Mouse (Mus musculus) limb, embryonic 10.5 days (tissue): ENCODE data around the gene Ccl17. TPM values are rescaled to one million over a fixed set of nuclear protein-coding genes. Genes with fewer than 3 reads are reported as not detected.
A peak's percentile ranks its signal among the peaks of the same experiment; 100 is the strongest.

ENCODE experiments used
- DNase-seq: peaks from one replicate; pipeline ENCODE4 v3.0.0-alpha.2; 2017; ENCODE audit warnings: low spot score
- H3K27ac ChIP-seq: fragments of 300-500 bp; sonication (generic); 2 replicates; pipeline ENCODE4 v1.5.1; 2016; ENCODE audit warnings: mild to moderate bottlenecking
- H3K27me3 ChIP-seq: fragments of 300-500 bp; sonication (generic); 2 replicates; pipeline ENCODE4 v1.6.1; 2016; ENCODE audit warnings: low read depth, mild to moderate bottlenecking; ENCODE audit not compliant: poor library complexity, severe bottlenecking
- H3K36me3 ChIP-seq: fragments of 300-500 bp; sonication (generic); 2 replicates; pipeline ENCODE4 v1.6.1; 2016; ENCODE audit warnings: mild to moderate bottlenecking, moderate library complexity
- H3K4me1 ChIP-seq: fragments of 300-500 bp; sonication (generic); 2 replicates; pipeline ENCODE4 v1.6.1; 2016
- H3K4me3 ChIP-seq: fragments of 300-500 bp; sonication (generic); 2 replicates; pipeline ENCODE4 v1.5.1; 2016; ENCODE audit warnings: mild to moderate bottlenecking, moderate library complexity
- H3K9me3 ChIP-seq: fragments of 300-500 bp; sonication (generic); replicated peaks from 2 replicates; pipeline ENCODE4 v1.6.1; 2016; ENCODE audit warnings: mild to moderate bottlenecking
- whole genome bisulfite sequencing: fragments of 180-500 bp; shearing (Covaris S2); methylation state at CpG from one replicate; pipeline ENCODE4 v1.1.7; 2016; 5-methylcytosine and 5-hydroxymethylcytosine counted together
- polyA plus RNA-seq: library from polyadenylated mRNA; unstranded; fragments of >200 nt; fragmentation: Nextera tagmentation; extraction: Ambion mirVana; gene quantifications from 2 replicates; pipeline ENCODE4 v1.2.1, GENCODE M21; 2016

Gene Ccl17
- not detected in 2 replicates for polyA plus RNA-seq

DNA sequence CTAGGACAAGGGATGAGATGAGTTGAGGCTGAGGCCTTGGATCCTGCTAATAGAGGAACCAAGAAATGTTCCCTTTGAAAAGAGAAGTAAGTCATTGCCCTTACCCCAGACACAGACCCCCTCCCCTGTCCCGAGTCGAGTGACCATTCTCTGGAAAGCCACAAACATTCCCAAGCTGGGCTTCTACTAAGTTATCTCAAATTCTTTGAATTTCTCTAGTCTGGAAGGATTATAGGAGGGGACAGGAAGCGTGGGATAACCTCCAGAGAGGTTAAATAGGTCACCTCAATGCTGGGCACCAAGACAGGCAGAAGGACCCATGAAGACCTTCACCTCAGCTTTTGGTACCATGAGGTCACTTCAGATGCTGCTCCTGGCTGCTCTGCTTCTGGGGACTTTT lies at the start of gene Ccl17:
Gene Ccl17 (plus strand): TSS at position 301 of the 400 bp plus-strand sequence.
- Histone ChIP-seq H3K4me1 (0 out of 2 replicates have a peak, but pooled peaks cover 3% of the 10 kb centered on the region), H3K27me3 (no peaks in the 10 kb centered on the region), H3K9me3 (no peaks in the 10 kb centered on the region), H3K4me3 (no peak within 1 kb of the TSS), H3K27ac (no peak within 1 kb of the TSS), H3K36me3 (no peaks in the 10 kb centered on the region)
- WGBS = 74% methylated on average over 3 of the region's 3 CpGs
- DNase-seq = no peak

DNA sequence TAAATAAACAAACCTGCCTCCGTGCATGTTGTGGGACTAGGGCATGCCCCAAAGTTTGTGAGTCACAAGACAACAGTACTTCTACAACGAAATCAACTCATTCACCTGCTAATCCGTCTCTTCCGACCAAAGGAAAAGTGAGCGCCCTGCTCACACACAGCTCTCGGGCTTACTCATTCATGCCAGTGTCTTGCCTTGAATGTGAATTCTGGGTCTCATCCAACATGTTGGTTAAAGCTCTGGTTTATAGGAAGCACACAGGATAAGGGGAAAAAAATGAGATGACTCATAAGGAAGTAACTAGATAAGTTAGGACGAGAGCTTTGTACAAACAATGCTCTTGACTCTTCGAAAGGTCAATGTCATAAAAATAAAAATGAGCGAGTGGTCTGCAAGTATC lies 43.2 kb upstream of the Ccl17 start:
- no peaks in the 10 kb centered on the region for H3K36me3 ChIP-seq
- no peaks in the 10 kb centered on the region for H3K9me3 ChIP-seq
- peaks cover 17% of the 10 kb centered on the region for H3K4me1 ChIP-seq
- peaks cover 40% of the 10 kb centered on the region for H3K27me3 ChIP-seq
- H3K4me3 ChIP-seq = no peak overlapping the region
- no peak for DNase-seq
- H3K27ac ChIP-seq = no peak overlapping the region
- WGBS = 82% methylated on average over 9 of the region's 9 CpGs

DNA sequence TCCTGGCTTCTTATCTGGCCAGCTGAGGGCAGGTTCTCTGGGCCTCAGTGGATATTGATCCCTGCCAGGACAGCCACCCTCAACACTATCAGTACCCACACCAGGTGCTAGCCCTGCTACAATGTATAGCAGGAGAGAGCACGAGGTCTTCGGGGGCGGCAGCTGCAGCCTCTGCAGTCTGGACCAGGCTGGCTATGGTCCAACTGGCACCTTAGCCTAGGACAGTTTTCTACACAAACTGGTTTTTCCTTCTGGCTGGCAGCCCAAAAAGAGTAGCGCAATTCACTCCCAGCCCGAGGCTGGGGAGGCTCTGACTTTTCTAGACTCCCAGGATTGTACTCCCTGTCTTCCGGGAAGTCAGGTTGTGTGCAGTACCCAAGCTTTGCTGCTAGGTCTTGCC lies 39.3 kb upstream of the Ccl17 start:
- peaks cover 79% of the 10 kb centered on the region for H3K27me3 ChIP-seq
- 72% methylated on average over 6 of the region's 6 CpGs for WGBS
- DNase-seq = no peak
- no peaks in the 10 kb centered on the region for H3K9me3 ChIP-seq
- no peaks in the 10 kb centered on the region for H3K36me3 ChIP-seq
- no peak overlapping the region for H3K4me3 ChIP-seq
- H3K27ac ChIP-seq = no peak overlapping the region
- peaks cover 39% of the 10 kb centered on the region for H3K4me1 ChIP-seq

DNA sequence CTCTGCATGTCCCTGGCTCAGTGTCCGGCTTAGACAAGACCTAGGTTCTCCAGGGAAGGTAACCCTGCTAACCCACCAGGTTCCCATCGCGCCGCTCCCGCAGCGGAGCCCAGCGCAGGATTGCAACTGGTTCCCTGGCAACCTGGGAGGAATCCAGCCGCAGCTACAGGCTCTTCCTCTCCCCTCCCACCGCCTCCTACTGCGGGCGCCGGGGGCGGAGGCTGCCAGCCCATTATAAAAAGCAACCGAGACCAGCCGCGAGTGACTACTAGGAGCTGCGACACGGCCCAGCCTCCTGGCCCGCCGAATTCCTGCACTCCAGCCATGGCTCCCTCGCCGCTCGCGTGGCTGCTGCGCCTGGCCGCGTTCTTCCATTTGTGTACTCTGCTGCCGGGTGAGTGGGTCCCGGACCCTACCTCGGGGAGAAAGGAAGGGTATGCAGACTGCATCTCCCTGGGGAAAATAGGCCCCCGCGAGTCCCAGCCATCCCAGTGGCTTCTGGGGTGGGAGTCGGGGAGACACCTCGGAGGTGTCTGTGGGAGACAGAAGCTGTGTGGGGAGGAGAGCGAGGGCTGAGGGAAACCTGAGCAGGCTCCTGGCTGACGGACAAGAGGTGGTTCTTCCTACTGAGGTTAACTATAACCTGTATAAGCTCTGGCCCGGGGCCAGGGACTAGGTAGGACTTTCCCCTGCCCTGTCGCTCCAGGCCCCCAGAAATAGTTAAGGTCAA lies 38.1 kb upstream of the Ccl17 start, which contains the start of gene Cx3cl1:
Gene Cx3cl1 (plus strand): TSS at position 69 of the 730 bp plus-strand sequence.
- WGBS = under 1% methylated on average over 38 of the region's 38 CpGs
- Histone ChIP-seq H3K36me3 (no peaks in the 10 kb centered on the region), H3K4me3 (peak within 1 kb of the TSS; percentile 61), H3K27me3 (peaks cover 79% of the 10 kb centered on the region), H3K27ac (peak within 1 kb of the TSS; percentile 74), H3K9me3 (no peaks in the 10 kb centered on the region), H3K4me1 (peaks cover 33% of the 10 kb centered on the region)
- DNase-seq = peak; percentile 82

DNA sequence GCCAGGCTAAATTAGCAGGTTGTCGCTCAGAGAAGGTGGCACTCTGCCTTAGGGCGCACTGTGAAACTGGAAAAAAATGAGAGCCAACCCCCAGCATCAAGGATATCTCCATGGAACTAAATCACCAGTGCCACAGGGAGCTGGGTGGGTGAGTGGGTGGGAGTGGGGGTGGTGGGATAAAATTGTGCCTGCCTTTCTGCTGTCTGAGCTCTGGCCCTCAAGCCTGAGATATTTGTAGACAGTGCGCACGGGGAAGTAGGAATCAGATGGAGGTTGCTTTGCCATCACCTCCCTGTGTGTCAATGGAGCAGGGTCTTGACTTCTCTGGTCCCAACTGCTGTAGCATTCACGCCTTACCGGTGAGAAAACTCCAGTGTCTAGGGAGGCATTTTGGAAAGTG lies 37.2 kb upstream of the Ccl17 start:
- 45% methylated on average over 6 of the region's 6 CpGs for WGBS
- H3K27ac ChIP-seq = no peak overlapping the region
- H3K36me3 ChIP-seq = no peaks in the 10 kb centered on the region
- no peaks in the 10 kb centered on the region for H3K9me3 ChIP-seq
- H3K4me3 ChIP-seq = peak overlapping the region; percentile 61; the same call in 1 of the 2 replicates
- DNase-seq = no peak
- H3K4me1 ChIP-seq = peaks cover 35% of the 10 kb centered on the region
- H3K27me3 ChIP-seq = peaks cover 78% of the 10 kb centered on the region

DNA sequence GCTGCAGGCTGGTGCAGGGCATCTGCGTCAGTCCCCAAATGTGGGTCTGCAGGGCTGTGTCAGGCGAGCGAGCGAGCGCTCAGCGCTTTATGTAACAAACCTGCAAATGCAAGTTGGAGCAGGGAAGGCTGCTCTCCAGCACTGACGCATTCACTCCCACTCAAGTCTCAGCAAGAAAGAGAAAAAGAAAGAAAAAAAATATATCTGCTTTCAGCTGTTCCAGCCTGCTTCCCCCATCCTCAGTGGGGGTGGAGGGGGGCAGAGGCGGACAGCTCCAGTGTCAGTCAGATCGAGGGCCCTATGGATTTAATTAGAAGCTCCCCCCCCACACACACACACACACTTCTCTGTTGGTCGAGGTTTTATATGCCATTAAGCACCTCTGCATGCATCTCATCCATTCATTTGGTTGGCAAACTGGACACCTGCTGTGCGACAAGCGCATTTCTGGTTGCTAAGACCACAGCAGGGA lies 36.5 kb upstream of the Ccl17 start:
- no peaks in the 10 kb centered on the region for H3K36me3 ChIP-seq
- 18% methylated on average over 12 of the region's 12 CpGs for WGBS
- no peak for DNase-seq
- no peak overlapping the region for H3K4me3 ChIP-seq
- no peaks in the 10 kb centered on the region for H3K9me3 ChIP-seq
- no peak overlapping the region for H3K27ac ChIP-seq
- H3K27me3 ChIP-seq = peaks cover 72% of the 10 kb centered on the region
- H3K4me1 ChIP-seq = peaks cover 42% of the 10 kb centered on the region

DNA sequence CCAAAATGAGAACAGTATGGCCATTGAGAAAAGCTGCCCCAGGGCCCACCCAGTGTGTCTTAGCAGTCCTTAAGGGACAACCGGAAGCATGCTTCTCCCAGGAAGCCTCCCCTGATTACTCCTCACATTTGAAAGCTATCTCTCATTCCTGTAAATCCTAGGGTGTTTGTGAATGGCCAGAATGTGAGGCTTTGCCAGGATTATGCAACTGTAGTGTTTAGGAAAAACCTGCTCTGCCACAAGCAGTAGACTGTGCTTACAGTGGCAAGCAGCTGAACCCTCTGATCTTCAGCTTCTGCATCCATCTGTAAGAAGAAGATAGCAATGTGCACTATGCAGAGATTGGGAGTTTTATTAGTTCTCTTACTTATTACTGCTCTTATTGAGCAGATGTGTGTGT lies 35.7 kb upstream of the Ccl17 start:
- no peak for DNase-seq
- H3K9me3 ChIP-seq = no peaks in the 10 kb centered on the region
- peaks cover 49% of the 10 kb centered on the region for H3K4me1 ChIP-seq
- H3K27ac ChIP-seq = no peak overlapping the region
- peaks cover 63% of the 10 kb centered on the region for H3K27me3 ChIP-seq
- H3K36me3 ChIP-seq = no peaks in the 10 kb centered on the region
- WGBS = 94% methylated on average over 1 of the region's 1 CpGs
- H3K4me3 ChIP-seq = no peak overlapping the region

DNA sequence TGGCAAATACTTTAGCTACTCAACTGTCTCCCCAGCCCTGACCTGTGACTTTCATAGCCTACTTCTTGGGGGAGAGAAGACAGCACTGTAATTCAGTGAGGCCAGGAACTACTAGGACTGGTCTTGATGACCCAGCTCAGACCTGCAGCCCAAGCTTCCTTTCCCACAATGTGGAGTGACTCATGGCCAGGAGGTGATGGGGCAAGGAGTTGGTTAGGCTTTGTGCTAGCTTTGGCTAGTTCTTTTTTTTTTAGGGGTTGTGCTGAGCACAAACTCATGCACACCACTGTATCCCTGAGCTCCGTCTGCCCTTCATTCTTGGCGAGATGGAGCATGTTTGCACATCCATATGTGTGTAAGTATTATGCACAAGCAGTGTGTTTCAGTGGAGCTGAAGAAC lies 33.9 kb upstream of the Ccl17 start:
- Histone ChIP-seq H3K4me3 (no peak overlapping the region), H3K27me3 (peaks cover 45% of the 10 kb centered on the region), H3K9me3 (no peaks in the 10 kb centered on the region), H3K4me1 (peaks cover 47% of the 10 kb centered on the region), H3K27ac (no peak overlapping the region), H3K36me3 (no peaks in the 10 kb centered on the region)
- WGBS = 86% methylated on average over 2 of the region's 2 CpGs
- no peak for DNase-seq

DNA sequence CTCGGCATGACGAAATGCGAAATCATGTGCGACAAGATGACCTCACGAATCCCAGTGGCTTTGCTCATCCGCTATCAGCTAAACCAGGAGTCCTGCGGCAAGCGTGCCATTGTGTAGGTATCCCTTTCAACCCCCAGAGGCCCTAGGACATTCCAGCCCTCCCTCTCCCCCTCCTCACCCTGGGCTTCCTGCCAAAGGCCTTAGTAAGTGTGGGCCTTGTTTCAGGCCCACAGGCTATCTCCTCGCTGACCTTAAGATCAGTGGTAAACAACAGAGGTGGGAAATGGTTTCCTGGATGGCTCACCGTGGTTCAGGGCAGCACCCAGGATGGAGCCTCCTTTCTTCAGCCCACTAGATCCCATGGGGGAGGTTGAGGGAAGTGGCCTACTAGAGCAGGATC lies 32.2 kb upstream of the Ccl17 start:
- Histone ChIP-seq H3K36me3 (no peaks in the 10 kb centered on the region), H3K4me1 (peaks cover 39% of the 10 kb centered on the region), H3K9me3 (no peaks in the 10 kb centered on the region), H3K27me3 (peaks cover 29% of the 10 kb centered on the region), H3K27ac (peak overlapping the region; percentile 56), H3K4me3 (no peak overlapping the region)
- no peak for DNase-seq
- 82% methylated on average over 10 of the region's 10 CpGs for WGBS

DNA sequence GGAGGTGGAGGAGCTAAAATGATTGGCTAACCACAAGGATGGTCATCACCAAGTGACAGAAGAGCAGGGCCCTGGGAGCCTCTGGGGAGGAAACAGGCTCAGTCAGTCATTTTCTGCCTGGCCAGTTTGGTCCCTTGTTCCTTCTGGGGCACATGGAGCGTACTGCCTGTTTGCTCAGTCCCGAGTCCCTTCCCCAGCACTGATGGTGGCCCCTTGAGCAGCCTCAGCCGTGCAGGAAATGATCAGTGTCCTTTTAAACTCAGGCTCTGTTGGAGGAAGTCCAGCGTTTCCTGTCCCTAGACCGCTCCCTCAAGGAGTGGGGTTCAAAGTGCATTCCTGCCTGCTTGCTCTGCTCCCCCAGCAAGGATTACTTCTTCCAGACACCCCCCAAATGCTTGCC lies 31.8 kb upstream of the Ccl17 start:
- Histone ChIP-seq H3K36me3 (no peaks in the 10 kb centered on the region), H3K27ac (peak overlapping the region; percentile 56), H3K4me1 (peaks cover 34% of the 10 kb centered on the region), H3K9me3 (no peaks in the 10 kb centered on the region), H3K4me3 (no peak overlapping the region), H3K27me3 (peaks cover 24% of the 10 kb centered on the region)
- 52% methylated on average over 5 of the region's 5 CpGs for WGBS
- peak; percentile 30 for DNase-seq

DNA sequence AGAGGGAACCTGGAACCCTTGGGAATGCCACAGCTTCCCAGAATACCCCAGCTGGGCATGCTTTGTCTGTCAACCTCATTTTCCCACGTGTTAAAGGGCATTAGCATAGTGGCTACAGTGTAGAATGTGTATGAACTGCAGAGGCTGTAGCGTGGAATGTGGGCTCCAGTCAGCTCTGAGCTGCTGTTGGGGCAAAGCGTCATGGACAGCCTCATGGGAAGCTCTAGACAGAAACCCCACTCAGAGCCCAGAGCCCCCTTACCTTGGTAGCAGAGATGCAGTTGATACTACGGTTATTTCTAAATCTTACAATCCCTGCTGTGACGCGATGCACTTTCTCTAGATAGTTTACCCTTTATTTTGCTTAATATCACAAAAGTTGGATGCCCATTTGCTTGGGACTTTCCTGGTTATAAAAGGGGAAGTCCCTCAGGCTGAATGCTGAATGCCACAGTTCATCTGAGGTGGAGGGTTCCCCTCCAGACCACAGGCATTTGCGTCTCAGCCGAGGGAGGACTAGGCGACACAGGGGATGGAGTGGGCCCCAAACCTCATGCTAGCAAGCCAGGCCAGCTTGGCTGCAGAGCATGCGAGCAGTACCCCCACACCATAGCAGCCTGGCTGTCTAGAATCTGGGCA lies 31.2 kb upstream of the Ccl17 start:
- Histone ChIP-seq H3K27ac (peak overlapping the region; percentile 56), H3K27me3 (peaks cover 19% of the 10 kb centered on the region), H3K4me3 (no peak overlapping the region), H3K4me1 (peaks cover 29% of the 10 kb centered on the region), H3K9me3 (no peaks in the 10 kb centered on the region), H3K36me3 (no peaks in the 10 kb centered on the region)
- WGBS = 81% methylated on average over 10 of the region's 10 CpGs
- peak; percentile 28 for DNase-seq

DNA sequence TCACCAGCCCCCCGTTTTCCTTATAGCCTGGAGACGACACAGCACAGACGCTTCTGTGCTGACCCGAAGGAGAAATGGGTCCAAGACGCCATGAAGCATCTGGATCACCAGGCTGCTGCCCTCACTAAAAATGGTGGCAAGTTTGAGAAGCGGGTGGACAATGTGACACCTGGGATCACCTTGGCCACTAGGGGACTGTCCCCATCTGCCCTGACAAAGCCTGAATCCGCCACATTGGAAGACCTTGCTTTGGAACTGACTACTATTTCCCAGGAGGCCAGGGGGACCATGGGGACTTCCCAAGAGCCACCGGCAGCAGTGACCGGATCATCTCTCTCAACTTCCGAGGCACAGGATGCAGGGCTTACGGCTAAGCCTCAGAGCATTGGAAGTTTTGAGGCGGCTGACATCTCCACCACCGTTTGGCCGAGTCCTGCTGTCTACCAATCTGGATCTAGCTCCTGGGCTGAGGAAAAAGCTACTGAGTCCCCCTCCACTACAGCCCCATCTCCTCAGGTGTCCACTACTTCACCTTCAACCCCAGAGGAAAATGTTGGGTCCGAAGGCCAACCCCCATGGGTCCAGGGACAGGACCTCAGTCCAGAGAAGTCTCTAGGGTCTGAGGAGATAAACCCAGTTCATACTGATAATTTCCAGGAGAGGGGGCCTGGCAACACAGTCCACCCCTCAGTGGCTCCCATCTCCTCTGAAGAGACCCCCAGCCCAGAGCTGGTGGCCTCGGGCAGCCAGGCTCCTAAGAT lies 30.5 kb upstream of the Ccl17 start:
- Histone ChIP-seq H3K4me1 (peaks cover 27% of the 10 kb centered on the region), H3K27me3 (peaks cover 12% of the 10 kb centered on the region), H3K9me3 (no peaks in the 10 kb centered on the region), H3K4me3 (no peak overlapping the region), H3K36me3 (no peaks in the 10 kb centered on the region), H3K27ac (peak overlapping the region; percentile 56; the same call in 1 of the 2 replicates)
- 94% methylated on average over 16 of the region's 16 CpGs for WGBS
- peak; percentile 28 for DNase-seq
